Mouse (Mus musculus) ES-E14 (cell line): ENCODE results near the gene Fus. TPM values are rescaled to one million over a fixed set of nuclear protein-coding genes. Genes with fewer than 3 reads are reported as not detected.

Experiments used
- DNase-seq: peaks from one replicate; pipeline ENCODE4 v3.0.0-alpha.2; 2013; ENCODE audit warnings: low read depth, low spot score
- H3K27ac ChIP-seq: 2 replicates; pipeline ENCODE4 v1.5.1; 2012; ENCODE audit warnings: low read depth, mild to moderate bottlenecking, low read length, moderate library complexity, mixed read lengths; ENCODE audit not compliant: poor library complexity, insufficient read depth, severe bottlenecking
- H3K36me3 ChIP-seq: 2 replicates; pipeline ENCODE4 v1.6.1; 2012; ENCODE audit warnings: mild to moderate bottlenecking, low read length, moderate library complexity, mixed read lengths; ENCODE audit not compliant: control insufficient read depth, poor library complexity, insufficient read depth, severe bottlenecking
- H3K4me1 ChIP-seq, 2 experiments: fragments of 150-350 bp in 1 of 2; sonication (generic) in 1 of 2; 2 replicates each; pipeline ENCODE4 v1.6.1; 2012; ENCODE audit warnings: low read length in 2 of 2, mild to moderate bottlenecking in 1 of 2, mixed read lengths in 1 of 2; ENCODE audit not compliant: control insufficient read depth in 2 of 2, insufficient read depth in 2 of 2, poor library complexity in 1 of 2
- H3K4me3 ChIP-seq, 2 experiments: fragments of 150-350 bp in 1 of 2; sonication (generic) in 1 of 2; 2 replicates each; pipeline ENCODE4 v1.5.1; 2012; ENCODE audit warnings: low read length in 2 of 2, low read depth in 1 of 2, mild to moderate bottlenecking in 1 of 2, mixed read lengths in 1 of 2; ENCODE audit not compliant: insufficient read depth in 1 of 2, poor library complexity in 1 of 2, severe bottlenecking in 1 of 2
- H3K9ac ChIP-seq: 2 replicates; pipeline ENCODE4 v1.6.1; 2012; ENCODE audit warnings: low read depth, mild to moderate bottlenecking, low read length, mixed read lengths; ENCODE audit not compliant: poor library complexity, insufficient read depth, severe bottlenecking
- H3K9me3 ChIP-seq: fragments of 150-350 bp; sonication (generic); 2 replicates; pipeline ENCODE4 v1.6.1; 2012; ENCODE audit warnings: low read depth, mild to moderate bottlenecking, low read length; ENCODE audit not compliant: control insufficient read depth, insufficient read depth
- CHD2 ChIP-seq: IDR thresholded peaks from 2 replicates; pipeline ENCODE4 v1.6.1; 2014; ENCODE audit warnings: mild to moderate bottlenecking, low read depth, low read length, inconsistent platforms
- HCFC1 ChIP-seq: IDR thresholded peaks from 2 replicates; pipeline ENCODE4 v1.6.1; 2012; ENCODE audit warnings: low read length, inconsistent platforms, borderline replicate concordance; ENCODE audit not compliant: insufficient read depth
- MAFK ChIP-seq: IDR thresholded peaks from 2 replicates; pipeline ENCODE4 v1.6.1; 2014; ENCODE audit warnings: mild to moderate bottlenecking, low read depth, low read length, inconsistent platforms; ENCODE audit not compliant: insufficient read depth
- ZC3H11A ChIP-seq: IDR thresholded peaks from 2 replicates; pipeline ENCODE4 v1.6.1; 2012; ENCODE audit warnings: low read depth, mild to moderate bottlenecking, inconsistent platforms, low read length, borderline replicate concordance
- ZNF384 ChIP-seq: IDR thresholded peaks from 2 replicates; pipeline ENCODE4 v1.6.1; 2012; ENCODE audit warnings: low read depth, low read length, inconsistent platforms
- in situ Hi-C, 2 experiments: fragments of 600-800 bp; cut with MboI; formaldehyde crosslinking; loops; one replicate each; pipeline ENCODE4 v1.15.1; 2025; ENCODE audit warnings: low sequenced_read_pairs in 2 of 2, inconsistent platforms in 1 of 2; ENCODE audit not compliant: unreplicated experiment in 2 of 2
- total RNA-seq: library from RNA; depleted of rRNA; stranded (reverse); fragments of 300-350 nt; gene quantifications from 2 replicates; pipeline ENCODE4 v1.2.3, GENCODE M21; 2012

Fus gene
- total RNA-seq, 1 experiment, result 142 TPM

GRCm38 (mm10) chr7:128000068-128000950, 33.1 kb downstream of the Fus start:
- in situ Hi-C loops, result loop anchor here in 1 of 2 experiments (25.0 kb wide), 1 partner anchor 212 kb away; the partner anchor contains the start of gene Cox6a2
- Histone ChIP-seq H3K36me3 (no peaks in the 10 kb centered on the region), H3K4me3 (no peak overlapping the region), H3K27ac (no peak overlapping the region), H3K9me3 (no peaks in the 10 kb centered on the region), H3K4me1 (peaks cover 7 to 15% of the 10 kb centered on the region in 2 experiments), H3K9ac (no peak overlapping the region)
- TF ChIP-seq CHD2, result no peak
- no peak for TF ChIP-seq ZNF384
- TF ChIP-seq ZC3H11A, result no peak
- TF ChIP-seq HCFC1, result no peak
- no peak for TF ChIP-seq MAFK
- no peak for DNase-seq

GRCm38 (mm10) chr7:128003098-128003497, 35.8 kb downstream of the Fus start:
- Histone ChIP-seq H3K36me3 (no peaks in the 10 kb centered on the region), H3K9me3 (no peaks in the 10 kb centered on the region), H3K4me1 (peaks cover 11 to 23% of the 10 kb centered on the region in 2 experiments), H3K9ac (no peak overlapping the region), H3K4me3 (no peak overlapping the region), H3K27ac (no peak overlapping the region)
- DNase-seq, result no peak
- in situ Hi-C loops, result loop anchor here in 1 of 2 experiments (25.0 kb wide), 1 partner anchor 209 kb away; the partner anchor contains the start of gene Cox6a2
- TF ChIP-seq ZNF384, result no peak
- TF ChIP-seq MAFK, result no peak
- no peak for TF ChIP-seq HCFC1
- no peak for TF ChIP-seq ZC3H11A
- TF ChIP-seq CHD2, result no peak

GRCm38 (mm10) chr7:128003688-128004087, 36.4 kb downstream of the Fus start, which contains the start of gene Trim72:
Gene Trim72 (plus strand): TSS chr7:128003949.
- H3K27ac ChIP-seq, result no peak within 1 kb of the TSS
- peak within 1 kb of the TSS; percentile 35 to 52 for H3K4me3 ChIP-seq
- in situ Hi-C loops, result loop anchor here in 1 of 2 experiments (25.0 kb wide), 1 partner anchor 209 kb away; the partner anchor contains the start of gene Cox6a2
- peaks cover 11 to 23% of the 10 kb centered on the region in 2 experiments for H3K4me1 ChIP-seq
- no peak within 1 kb of the TSS for H3K9ac ChIP-seq
- DNase-seq, result no peak
- no peaks in the 10 kb centered on the region for H3K9me3 ChIP-seq
- TF ChIP-seq ZNF384 (no peak), CHD2 (no peak), HCFC1 (no peak), ZC3H11A (no peak), MAFK (no peak)
- H3K36me3 ChIP-seq, result no peaks in the 10 kb centered on the region

GRCm38 (mm10) chr7:128004150-128004486, 36.9 kb downstream of the Fus start:
- no peak overlapping the region for H3K9ac ChIP-seq
- peaks cover 11 to 23% of the 10 kb centered on the region in 2 experiments for H3K4me1 ChIP-seq
- no peaks in the 10 kb centered on the region for H3K9me3 ChIP-seq
- H3K36me3 ChIP-seq, result no peaks in the 10 kb centered on the region
- H3K4me3 ChIP-seq, result peak overlapping the region; percentile 35 to 52
- TF ChIP-seq ZNF384, result no peak
- TF ChIP-seq HCFC1, result no peak
- no peak for TF ChIP-seq ZC3H11A
- no peak for TF ChIP-seq MAFK
- no peak for TF ChIP-seq CHD2
- in situ Hi-C loops, result loop anchor here in 1 of 2 experiments (25.0 kb wide), 1 partner anchor 208 kb away; the partner anchor contains the start of gene Cox6a2
- H3K27ac ChIP-seq, result no peak overlapping the region
- no peak for DNase-seq
